Mouse (Mus musculus) thymus, adult 2 months (tissue): ENCODE data around the gene D630045J12Rik.

Experiments used
- CTCF ChIP-seq: fragments of 200-500 bp; IDR thresholded peaks from 2 replicates; pipeline ENCODE4 v1.5.1; 2012; ENCODE audit warnings: mild to moderate bottlenecking, control low read depth, low read length, moderate library complexity, borderline replicate concordance; ENCODE audit not compliant: control insufficient read depth, poor library complexity, insufficient read depth; ENCODE audit errors: extremely low read depth
- POLR2A ChIP-seq: fragments of 200-500 bp; IDR thresholded peaks from 2 replicates; pipeline ENCODE4 v1.6.1; 2012; ENCODE audit warnings: mild to moderate bottlenecking, low read length, control low read depth, moderate library complexity; ENCODE audit not compliant: control insufficient read depth, poor library complexity, insufficient read depth; ENCODE audit errors: extremely low read depth

DNA sequence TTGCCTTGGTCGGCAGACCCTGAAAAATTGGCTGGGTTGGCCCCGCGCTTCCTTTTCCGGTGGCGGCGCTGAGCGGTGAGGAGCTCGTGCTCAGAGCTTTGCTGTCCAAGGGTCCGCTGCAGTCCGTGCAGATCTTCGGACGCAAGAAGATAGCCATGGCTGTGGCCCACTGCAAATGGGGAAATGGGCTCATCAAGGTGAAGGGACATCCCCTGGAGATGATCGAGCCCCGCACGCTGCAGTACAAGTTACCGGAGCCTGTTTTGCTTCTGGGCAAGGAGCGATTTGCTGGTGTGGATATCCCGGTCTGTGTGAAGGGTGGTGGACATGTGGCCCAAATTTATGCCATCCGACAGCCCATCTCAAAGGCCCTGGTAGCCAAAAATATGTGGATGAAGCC, 30.6 kb upstream of the D630045J12Rik start:
- no peak for TF ChIP-seq CTCF
- no peak for TF ChIP-seq POLR2A
